ENCODE assay signal across 9 mouse cellular contexts in genomic region chr3:15244999-15245398, GRCm38 (mm10).
A peak's percentile ranks its signal among the peaks of the same experiment; 100 is the strongest.
DNase-seq lines count a peak whose midpoint lies in the region; ATAC-seq and TF ChIP-seq lines count a peak whose summit lies in the region.
"Had no signal": no experiment of that assay in that cellular context is flagged by ENCODE, and none has a peak within 500 bp of the region (broad histone marks: within the 10 kb centered on the region; RNA-seq: fewer than 3 reads in every experiment).

No protein-coding gene starts in this region.

- no peak overlapping the region for H3K4me3 ChIP-seq in ES-E14 (ENCODE audit: insufficient read depth in 1 of 2, low read depth in 1 of 2, low read length in 2 of 2, poor library complexity in 1 of 2, severe bottlenecking in 1 of 2)
- no peak overlapping the region for H3K4me3 ChIP-seq in hindbrain, embryonic 13.5 days
- H3K4me3 ChIP-seq in neural tube, embryonic 11.5 days (ENCODE audit: low read depth, low read length): no peak overlapping the region
- H3K4me3 ChIP-seq: liver, embryonic 15.5 days had no signal

- DNase-seq in heart, postnatal 4 days: peak; percentile 13
- no peak for DNase-seq in heart, postnatal 25 days (ENCODE audit: low spot score)
- DNase-seq in ES-E14 (ENCODE audit: low read depth, low spot score): peak; percentile 44
- DNase-seq in cerebellum, postnatal 10 days: peak; percentile 47 to 57
- peak; percentile 22 to 42 for DNase-seq in left cerebral cortex, postnatal 10 days (ENCODE audit: extremely low spot score in 1 of 2, low spot score in 2 of 2)
- DNase-seq in neural tube, embryonic 11.5 days (ENCODE audit: low spot score): peak; percentile 40
- no peak for DNase-seq in ovary, postnatal 36 days (ENCODE audit: low spot score)

- ATAC-seq in hindbrain, embryonic 13.5 days (ENCODE audit: low FRiP score): 0 out of 2 replicates have a peak, but pooled peaks have one; percentile 61
- no peak for ATAC-seq in neural tube, embryonic 11.5 days (ENCODE audit: insufficient read depth, low FRiP score, low TSS enrichment)

- no peak overlapping the region for H3K9ac ChIP-seq in ES-E14 (ENCODE audit: insufficient read depth, low read depth, low read length, poor library complexity, severe bottlenecking)
- no peak overlapping the region for H3K9ac ChIP-seq in hindbrain, embryonic 13.5 days
- H3K9ac ChIP-seq in neural tube, embryonic 11.5 days (ENCODE audit: low read length): no peak overlapping the region
- H3K9ac ChIP-seq: liver, embryonic 15.5 days had no signal

- intact Hi-C loops in heart, postnatal 25 days (cut with DNase I): loop anchor here (5.0 kb wide), 2 partner anchors 373 to 568 kb away; no protein-coding TSS in a partner anchor
- intact Hi-C loops in left cerebral cortex, postnatal 10 days (cut with DNase I): loop anchor here (5.0 to 10.0 kb wide), 3 partner anchors 373 to 630 kb away; partner anchors contain the start of gene 1810022K09Rik

- H3K4me2 ChIP-seq in hindbrain, embryonic 13.5 days: no peak overlapping the region
- no peak overlapping the region for H3K4me2 ChIP-seq in neural tube, embryonic 11.5 days (ENCODE audit: low read depth)
- H3K4me2 ChIP-seq: liver, embryonic 15.5 days had no signal

- H3K4me1 ChIP-seq in ES-E14 (ENCODE audit: control insufficient read depth in 2 of 2, insufficient read depth in 2 of 2, low read length in 2 of 2, poor library complexity in 1 of 2): no peaks in the 10 kb centered on the region
- no peaks in the 10 kb centered on the region for H3K4me1 ChIP-seq in hindbrain, embryonic 13.5 days (replicated peaks)
- H3K4me1 ChIP-seq in neural tube, embryonic 11.5 days (ENCODE audit: control insufficient read depth, insufficient read depth, low read length): no peaks in the 10 kb centered on the region
- H3K4me1 ChIP-seq: liver, embryonic 15.5 days had no signal

- no peaks in the 10 kb centered on the region for H3K36me3 ChIP-seq in ES-E14 (ENCODE audit: control insufficient read depth, insufficient read depth, low read length, poor library complexity, severe bottlenecking)
- H3K36me3 ChIP-seq in hindbrain, embryonic 13.5 days: no peaks in the 10 kb centered on the region
- H3K36me3 ChIP-seq in neural tube, embryonic 11.5 days (ENCODE audit: control insufficient read depth, insufficient read depth, low read length): no peaks in the 10 kb centered on the region
- H3K36me3 ChIP-seq: liver, embryonic 15.5 days had no signal

- WGBS in hindbrain, embryonic 13.5 days: 24% methylated on average over 6 of the region's 6 CpGs
- 31% methylated on average over 6 of the region's 6 CpGs for WGBS in neural tube, embryonic 11.5 days

- H3K27ac ChIP-seq in ES-E14 (ENCODE audit: insufficient read depth, low read depth, low read length, poor library complexity, severe bottlenecking): no peak overlapping the region
- H3K27ac ChIP-seq in hindbrain, embryonic 13.5 days: no peak overlapping the region
- no peak overlapping the region for H3K27ac ChIP-seq in neural tube, embryonic 11.5 days (ENCODE audit: low read depth, low read length)
- H3K27ac ChIP-seq: liver, embryonic 15.5 days had no signal

- no peaks in the 10 kb centered on the region for H3K27me3 ChIP-seq in hindbrain, embryonic 13.5 days
- no peaks in the 10 kb centered on the region for H3K27me3 ChIP-seq in neural tube, embryonic 11.5 days (ENCODE audit: control insufficient read depth, insufficient read depth, low read length)
- H3K27me3 ChIP-seq: liver, embryonic 15.5 days had no signal

- no peaks in the 10 kb centered on the region for H3K9me3 ChIP-seq in ES-E14 (ENCODE audit: control insufficient read depth, insufficient read depth, low read depth, low read length)
- no peaks in the 10 kb centered on the region for H3K9me3 ChIP-seq in hindbrain, embryonic 13.5 days
- H3K9me3 ChIP-seq in neural tube, embryonic 11.5 days (ENCODE audit: control insufficient read depth, low read length): no peaks in the 10 kb centered on the region
- H3K9me3 ChIP-seq: liver, embryonic 15.5 days had no signal

- in situ Hi-C loops in ES-E14 (cut with MboI; ENCODE audit: low sequenced_read_pairs in 2 of 2, unreplicated experiment in 2 of 2): loop anchor here in 1 of 2 experiments (25.0 kb wide), 1 partner anchor 558 kb away; no protein-coding TSS in a partner anchor

TF ChIP-seq in ES-E14, 5 proteins besides CTCF, POLR2A, EP300 and RAD21:
- no peak for TF ChIP-seq ZNF384 (IDR thresholded peaks at IDR 0.05; ENCODE audit: low read depth, low read length)
- TF ChIP-seq MAFK (IDR thresholded peaks at IDR 0.05; ENCODE audit: insufficient read depth, low read depth, low read length): no peak
- peak; percentile 99 for TF ChIP-seq ZC3H11A (IDR thresholded peaks at IDR 0.05; ENCODE audit: borderline replicate concordance, low read depth, low read length)
- no peak for TF ChIP-seq HCFC1 (IDR thresholded peaks at IDR 0.05; ENCODE audit: borderline replicate concordance, insufficient read depth, low read length)

Comparison
In these comparisons a context has a peak if more than half of its experiments do, and no peak if none do; other contexts are left out.
1. DNase-seq: peak in heart, postnatal 4 days (single experiment), ES-E14 (single experiment), cerebellum, postnatal 10 days (2 of 2), left cerebral cortex, postnatal 10 days (2 of 2) and neural tube, embryonic 11.5 days (single experiment); none in heart, postnatal 25 days (single experiment) and ovary, postnatal 36 days (single experiment).